Mouse (Mus musculus) liver, embryonic 11.5 days (tissue): ENCODE results near the gene Eya2. TPM values are rescaled to one million over a fixed set of nuclear protein-coding genes. Genes with fewer than 3 reads are reported as not detected.

Experiments
- ATAC-seq: fragments of 200-750 bp; cut with Nextera tagmentation; replicated peaks from 2 replicates; pipeline ENCODE4 v1.8.0; 2017; ENCODE audit warnings: moderate number of reproducible peaks, mild to moderate bottlenecking, moderate TSS enrichment, moderate library complexity; ENCODE audit not compliant: low FRiP score
- DNase-seq: peaks from one replicate; pipeline ENCODE4 v3.0.0-alpha.2; 2017; ENCODE audit warnings: low spot score
- H3K27ac ChIP-seq: fragments of 300-500 bp; sonication (generic); 2 replicates; pipeline ENCODE4 v1.5.1; 2014; ENCODE audit warnings: mild to moderate bottlenecking, low read depth, low read length, control low read depth
- H3K27me3 ChIP-seq: fragments of 300-500 bp; sonication (generic); replicated peaks from 2 replicates; pipeline ENCODE4 v1.6.1; 2014; ENCODE audit warnings: low read length, mixed read lengths; ENCODE audit not compliant: control insufficient read depth, insufficient read depth
- H3K36me3 ChIP-seq: fragments of 300-500 bp; sonication (generic); 2 replicates; pipeline ENCODE4 v1.6.1; 2014; ENCODE audit warnings: mild to moderate bottlenecking, low read length, moderate library complexity, mixed read lengths; ENCODE audit not compliant: control insufficient read depth, insufficient read depth
- H3K4me1 ChIP-seq: fragments of 300-500 bp; sonication (generic); replicated peaks from 2 replicates; pipeline ENCODE4 v1.6.1; 2014; ENCODE audit warnings: low read length, mixed read lengths; ENCODE audit not compliant: control insufficient read depth, insufficient read depth
- H3K4me2 ChIP-seq: fragments of 300-500 bp; sonication (generic); 2 replicates; pipeline ENCODE4 v1.6.1; 2014; ENCODE audit warnings: mild to moderate bottlenecking, control low read depth, moderate library complexity
- H3K4me3 ChIP-seq: fragments of 300-500 bp; sonication (generic); 2 replicates; pipeline ENCODE4 v1.5.1; 2014; ENCODE audit warnings: low read depth, low read length, control low read depth
- H3K9ac ChIP-seq: fragments of 300-500 bp; sonication (generic); 2 replicates; pipeline ENCODE4 v1.6.1; 2014; ENCODE audit warnings: low read depth, low read length, control low read depth
- H3K9me3 ChIP-seq: fragments of 300-500 bp; sonication (generic); 2 replicates; pipeline ENCODE4 v1.6.1; 2016; ENCODE audit warnings: low read length, inconsistent platforms, mixed read lengths; ENCODE audit not compliant: control insufficient read depth
- WGBS: fragments of 180-500 bp; shearing (Covaris S2); extraction: QIAGEN DNeasy Blood & Tissue Kit; methylation state at CpG from one replicate; pipeline ENCODE4 v1.1.7; 2014; 5-methylcytosine and 5-hydroxymethylcytosine counted together
- polyA plus RNA-seq: library from polyadenylated mRNA; unstranded; fragments of >200 nt; fragmentation: Nextera tagmentation; extraction: Ambion mirVana; gene quantifications from 2 replicates; pipeline ENCODE4 v1.2.1, GENCODE M21; 2014

Gene Eya2
- polyA plus RNA-seq, 1 experiment from 2014 or later, result 1.2 TPM

- Histone ChIP-seq H3K36me3 (no peaks in the 10 kb centered on the region), H3K9ac (no peak overlapping the region), H3K9me3 (no peaks in the 10 kb centered on the region), H3K27me3 (peaks cover 61% of the 10 kb centered on the region), H3K27ac (no peak overlapping the region), H3K4me3 (no peak overlapping the region), H3K4me1 (no peaks in the 10 kb centered on the region), H3K4me2 (no peak overlapping the region)
- ATAC-seq (no peak), DNase-seq (no peak)
- 42% methylated on average over 5 of the region's 5 CpGs for WGBS
Observed at GRCm38 (mm10) chr2:165598139-165598538, 3.3 kb downstream of the Eya2 start.

- H3K9ac ChIP-seq, result no peak overlapping the region
- H3K36me3 ChIP-seq, result no peaks in the 10 kb centered on the region
- H3K4me2 ChIP-seq, result no peak overlapping the region
- WGBS, result 70% methylated on average over 13 of the region's 13 CpGs
- no peaks in the 10 kb centered on the region for H3K9me3 ChIP-seq
- no peak overlapping the region for H3K4me3 ChIP-seq
- no peak for DNase-seq
- no peaks in the 10 kb centered on the region for H3K4me1 ChIP-seq
- ATAC-seq, result no peak
- H3K27ac ChIP-seq, result no peak overlapping the region
- peaks cover 51% of the 10 kb centered on the region for H3K27me3 ChIP-seq
Observed at GRCm38 (mm10) chr2:165599566-165599965, 4.7 kb downstream of the Eya2 start.

GRCm38 (mm10) chr2:165600926-165601325, 6.1 kb downstream of the Eya2 start:
- Histone ChIP-seq H3K4me3 (no peak overlapping the region), H3K27ac (no peak overlapping the region), H3K9ac (no peak overlapping the region), H3K36me3 (no peaks in the 10 kb centered on the region), H3K27me3 (peaks cover 37% of the 10 kb centered on the region), H3K4me2 (no peak overlapping the region), H3K9me3 (no peaks in the 10 kb centered on the region), H3K4me1 (no peaks in the 10 kb centered on the region)
- ATAC-seq (no peak), DNase-seq (no peak)
- WGBS, result 51% methylated on average over 13 of the region's 13 CpGs

GRCm38 (mm10) chr2:165601605-165602004, 6.8 kb downstream of the Eya2 start:
- Histone ChIP-seq H3K9me3 (no peaks in the 10 kb centered on the region), H3K36me3 (no peaks in the 10 kb centered on the region), H3K4me2 (no peak overlapping the region), H3K9ac (no peak overlapping the region), H3K4me1 (no peaks in the 10 kb centered on the region), H3K4me3 (no peak overlapping the region), H3K27me3 (peaks cover 31% of the 10 kb centered on the region), H3K27ac (no peak overlapping the region)
- WGBS, result 49% methylated on average over 8 of the region's 8 CpGs
- ATAC-seq (no peak), DNase-seq (no peak)

GRCm38 (mm10) chr2:165603775-165604174, 8.9 kb downstream of the Eya2 start:
- H3K27ac ChIP-seq, result no peak overlapping the region
- no peaks in the 10 kb centered on the region for H3K4me1 ChIP-seq
- no peak overlapping the region for H3K9ac ChIP-seq
- no peaks in the 10 kb centered on the region for H3K9me3 ChIP-seq
- H3K4me3 ChIP-seq, result no peak overlapping the region
- H3K27me3 ChIP-seq, result peaks cover 16% of the 10 kb centered on the region
- DNase-seq, result no peak
- H3K36me3 ChIP-seq, result no peaks in the 10 kb centered on the region
- H3K4me2 ChIP-seq, result no peak overlapping the region
- WGBS, result 69% methylated on average over 8 of the region's 8 CpGs
- ATAC-seq, result no peak

GRCm38 (mm10) chr2:165611551-165612253, 16.9 kb downstream of the Eya2 start:
- Histone ChIP-seq H3K4me3 (no peak overlapping the region), H3K4me2 (no peak overlapping the region), H3K27ac (no peak overlapping the region), H3K4me1 (no peaks in the 10 kb centered on the region), H3K36me3 (no peaks in the 10 kb centered on the region), H3K9me3 (no peaks in the 10 kb centered on the region), H3K27me3 (no peaks in the 10 kb centered on the region), H3K9ac (no peak overlapping the region)
- ATAC-seq, result no peak
- 79% methylated on average over 7 of the region's 7 CpGs for WGBS
- DNase-seq, result no peak

GRCm38 (mm10) chr2:165613741-165614339, 19.0 kb downstream of the Eya2 start:
- Histone ChIP-seq H3K9me3 (no peaks in the 10 kb centered on the region), H3K36me3 (no peaks in the 10 kb centered on the region), H3K27me3 (no peaks in the 10 kb centered on the region), H3K4me1 (no peaks in the 10 kb centered on the region), H3K27ac (no peak overlapping the region), H3K4me2 (no peak overlapping the region), H3K9ac (no peak overlapping the region), H3K4me3 (no peak overlapping the region)
- ATAC-seq (no peak), DNase-seq (no peak)
- WGBS, result 73% methylated on average over 13 of the region's 13 CpGs

- DNase-seq (no peak), ATAC-seq (no peak)
- H3K4me2 ChIP-seq, result no peak overlapping the region
- H3K27ac ChIP-seq, result no peak overlapping the region
- H3K9ac ChIP-seq, result no peak overlapping the region
- no peaks in the 10 kb centered on the region for H3K36me3 ChIP-seq
- no peaks in the 10 kb centered on the region for H3K27me3 ChIP-seq
- 59% methylated on average over 2 of the region's 2 CpGs for WGBS
- H3K4me1 ChIP-seq, result no peaks in the 10 kb centered on the region
- no peaks in the 10 kb centered on the region for H3K9me3 ChIP-seq
- H3K4me3 ChIP-seq, result no peak overlapping the region
Observed at GRCm38 (mm10) chr2:165621488-165621887, 26.7 kb downstream of the Eya2 start.

GRCm38 (mm10) chr2:165622596-165622995, 27.8 kb downstream of the Eya2 start:
- no peak for DNase-seq
- no peak overlapping the region for H3K27ac ChIP-seq
- 62% methylated on average over 3 of the region's 3 CpGs for WGBS

More at GRCm38 (mm10) chr2:165622596-165622995, 27.8 kb downstream of the Eya2 start:
- H3K27me3 ChIP-seq, result no peaks in the 10 kb centered on the region
- no peaks in the 10 kb centered on the region for H3K4me1 ChIP-seq
- H3K36me3 ChIP-seq, result no peaks in the 10 kb centered on the region
- ATAC-seq, result no peak
- H3K9ac ChIP-seq, result no peak overlapping the region
- no peak overlapping the region for H3K4me3 ChIP-seq
- H3K4me2 ChIP-seq, result no peak overlapping the region
- no peaks in the 10 kb centered on the region for H3K9me3 ChIP-seq
